Mouse (Mus musculus): ENCODE results near the gene Drd2. TPM values are rescaled to one million over a fixed set of nuclear protein-coding genes. Genes with fewer than 3 reads are reported as not detected.

Gene Drd2
- total RNA-seq (2021): not detected
- long read RNA-seq, experiment 1: 0 reads
- long read RNA-seq, experiment 2: 0 reads

GRCm38 (mm10) chr9:49340136-49341043 is at the start of gene Drd2:
Gene Drd2 (plus strand): TSS chr9:49340627.
- no peak for DNase-seq (ENCODE audit: low spot score)

GRCm38 (mm10) chr9:49295101-49295500 is 45.3 kb upstream of the Drd2 start:
- no peak for DNase-seq (ENCODE audit: low spot score)

GRCm38 (mm10) chr9:49307576-49307975 is 32.9 kb upstream of the Drd2 start:
- no peak for DNase-seq (ENCODE audit: low spot score)

- no peak for DNase-seq (ENCODE audit: low spot score)
Observed at GRCm38 (mm10) chr9:49310821-49311220, 29.6 kb upstream of the Drd2 start.

- no peak for DNase-seq (ENCODE audit: low spot score)
Observed at GRCm38 (mm10) chr9:49318638-49319037, 21.8 kb upstream of the Drd2 start.

- DNase-seq (ENCODE audit: low spot score): no peak
Observed at GRCm38 (mm10) chr9:49341044-49341365, 578 bp downstream of the Drd2 start.

- DNase-seq (ENCODE audit: low spot score): no peak
Observed at GRCm38 (mm10) chr9:49365763-49366162, 25.3 kb downstream of the Drd2 start.

- DNase-seq (ENCODE audit: low spot score): no peak
Observed at GRCm38 (mm10) chr9:49373946-49374345, 33.5 kb downstream of the Drd2 start.

GRCm38 (mm10) chr9:49379962-49380361 is 39.5 kb downstream of the Drd2 start:
- DNase-seq (ENCODE audit: low spot score): no peak

- DNase-seq (ENCODE audit: low spot score): no peak
Observed at GRCm38 (mm10) chr9:49384041-49384440, 43.6 kb downstream of the Drd2 start.

- no peak for DNase-seq (ENCODE audit: low spot score)
Observed at GRCm38 (mm10) chr9:49384855-49385254, 44.4 kb downstream of the Drd2 start.

GRCm38 (mm10) chr9:49385301-49385700 is 44.9 kb downstream of the Drd2 start:
- no peak for DNase-seq (ENCODE audit: low spot score)

GRCm38 (mm10) chr9:49386119-49386518 is 45.7 kb downstream of the Drd2 start:
- DNase-seq (ENCODE audit: low spot score): no peak

- no peak for DNase-seq (ENCODE audit: low spot score)
Observed at GRCm38 (mm10) chr9:49392242-49392641, 51.8 kb downstream of the Drd2 start.

GRCm38 (mm10) chr9:49396006-49396405 is 55.6 kb downstream of the Drd2 start:
- DNase-seq (ENCODE audit: low spot score): no peak

- no peak for DNase-seq (ENCODE audit: low spot score)
Observed at GRCm38 (mm10) chr9:49403711-49404110, 63.3 kb downstream of the Drd2 start.

GRCm38 (mm10) chr9:49407028-49407427 is 66.6 kb downstream of the Drd2 start:
- DNase-seq (ENCODE audit: low spot score): no peak

GRCm38 (mm10) chr9:49410621-49411020 is 70.2 kb downstream of the Drd2 start:
- no peak for DNase-seq (ENCODE audit: low spot score)

- no peak for DNase-seq (ENCODE audit: low spot score)
Observed at GRCm38 (mm10) chr9:49423866-49424265, 83.4 kb downstream of the Drd2 start.

GRCm38 (mm10) chr9:49425585-49425984 is 85.2 kb downstream of the Drd2 start:
- DNase-seq (ENCODE audit: low spot score): no peak

- no peak for DNase-seq (ENCODE audit: low spot score)
Observed at GRCm38 (mm10) chr9:49426921-49427320, 86.5 kb downstream of the Drd2 start, which contains the start of gene Ankk1. Gene Ankk1 (minus strand): TSS chr9:49427021.

GRCm38 (mm10) chr9:49427478-49427877 is 87.1 kb downstream of the Drd2 start:
- DNase-seq (ENCODE audit: low spot score): no peak

GRCm38 (mm10) chr9:49442621-49443020 is 102.2 kb downstream of the Drd2 start:
- no peak for DNase-seq (ENCODE audit: low spot score)
